Mouse (Mus musculus) liver, adult 2 months (tissue): ENCODE data around the gene Slc19a1. TPM values are rescaled to one million over a fixed set of nuclear protein-coding genes. Genes with fewer than 3 reads are reported as not detected.

Source experiments
- DNase-seq: peaks from one replicate; pipeline ENCODE4 v3.0.0-alpha.2; 2011; ENCODE audit warnings: low read depth, low spot score; ENCODE audit errors: extremely low read depth
- H3K27ac ChIP-seq: fragments of 200-500 bp; replicated peaks from 2 replicates; pipeline ENCODE4 v1.5.1; 2012; ENCODE audit warnings: low read depth, mild to moderate bottlenecking, control low read depth, inconsistent platforms, low read length; ENCODE audit not compliant: insufficient read depth
- H3K27me3 ChIP-seq: fragments of 200-500 bp; 2 replicates; pipeline ENCODE4 v1.6.1; 2012; ENCODE audit warnings: mild to moderate bottlenecking, moderate library complexity, low read length, inconsistent platforms; ENCODE audit not compliant: control insufficient read depth, insufficient read depth
- H3K36me3 ChIP-seq: fragments of 200-500 bp; 2 replicates; pipeline ENCODE4 v1.6.1; 2012; ENCODE audit warnings: low read length, inconsistent platforms; ENCODE audit not compliant: control insufficient read depth, insufficient read depth
- H3K4me1 ChIP-seq: fragments of 200-500 bp; 2 replicates; pipeline ENCODE4 v1.6.1; 2011; ENCODE audit warnings: low read length; ENCODE audit not compliant: control insufficient read depth, insufficient read depth
- H3K4me3 ChIP-seq: fragments of 200-500 bp; 2 replicates; pipeline ENCODE4 v1.5.1; 2011; ENCODE audit warnings: low read depth, mild to moderate bottlenecking, control low read depth, low read length, moderate library complexity; ENCODE audit not compliant: insufficient read depth
- H3K79me2 ChIP-seq: fragments of 200-500 bp; 2 replicates; pipeline ENCODE4 v1.6.1; 2012; ENCODE audit warnings: inconsistent platforms, mild to moderate bottlenecking, low read length, moderate library complexity; ENCODE audit not compliant: control insufficient read depth, insufficient read depth
- H3K9ac ChIP-seq: fragments of 200-500 bp; 2 replicates; pipeline ENCODE4 v1.6.1; 2012; ENCODE audit warnings: low read depth, mild to moderate bottlenecking, control low read depth, inconsistent platforms, low read length
- CTCF ChIP-seq: fragments of 200-500 bp; IDR thresholded peaks from 2 replicates; pipeline ENCODE4 v1.5.1; 2011; ENCODE audit warnings: low read depth, low read length, control low read depth
- POLR2A ChIP-seq: fragments of 200-500 bp; IDR thresholded peaks from 2 replicates; pipeline ENCODE4 v1.6.1; 2011; ENCODE audit warnings: low read length, control low read depth; ENCODE audit not compliant: insufficient read depth; ENCODE audit errors: extremely low read depth
- WGBS: fragments of 180-500 bp; shearing (Covaris S2); methylation state at CpG from one replicate; pipeline ENCODE4 v1.1.7; 2018; 5-methylcytosine and 5-hydroxymethylcytosine counted together
- polyA plus RNA-seq: library from polyadenylated mRNA; depleted of rRNA; stranded (reverse); fragments of >200 nt; gene quantifications from 2 replicates; pipeline ENCODE4 v1.2.3, GENCODE M21; 2012
- total RNA-seq: library from RNA; depleted of rRNA; stranded (reverse); fragments of >200 nt; gene quantifications from 2 replicates; pipeline ENCODE4 v1.2.3, GENCODE M21; 2014

Slc19a1 gene
- total and polyA plus RNA-seq, 2 experiments, result 2.9 to 15.9 TPM

DNA sequence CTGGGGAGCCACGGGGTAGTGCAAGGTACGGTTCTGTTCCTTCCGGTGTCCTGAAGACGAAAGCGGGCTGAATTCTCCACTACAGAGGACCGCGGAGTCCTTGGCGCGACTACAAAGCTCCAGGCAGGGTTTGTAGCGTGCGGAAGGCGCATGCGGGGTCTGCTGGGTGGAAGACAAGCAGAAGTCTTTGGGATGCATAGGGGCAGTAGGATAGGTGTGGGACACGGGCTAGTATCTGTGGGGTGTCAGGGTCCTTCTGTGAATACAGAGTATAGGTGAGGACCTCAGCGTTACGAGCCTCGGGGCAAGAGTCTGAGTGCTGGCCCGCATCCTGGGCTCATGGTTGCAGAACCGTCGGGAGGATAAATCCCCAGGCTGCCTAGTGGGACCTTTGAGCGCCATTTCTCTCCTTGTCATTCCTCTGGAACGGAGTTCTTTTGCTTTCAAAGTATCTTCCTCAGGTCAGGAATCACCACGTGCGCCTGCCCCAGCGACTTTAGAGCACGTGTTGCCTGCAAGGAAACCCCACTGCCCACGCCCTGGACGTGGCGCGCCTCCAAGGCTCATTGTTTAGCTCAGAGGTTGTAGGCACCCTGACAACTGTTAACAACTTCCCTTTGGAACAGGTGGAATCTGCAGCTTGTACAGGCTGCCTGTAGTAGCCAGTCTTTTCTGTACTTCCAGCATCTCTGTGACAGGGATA is 1.4 kb downstream of the Slc19a1 start:
- Histone ChIP-seq H3K79me2 (no peaks in the 10 kb centered on the region), H3K36me3 (no peaks in the 10 kb centered on the region), H3K4me3 (peak overlapping the region; percentile 76), H3K27ac (peak overlapping the region; percentile 37; the same call in 1 of the 2 replicates), H3K9ac (peak overlapping the region; percentile 69), H3K4me1 (peaks cover 4% of the 10 kb centered on the region; the same call in 1 of the 2 replicates), H3K27me3 (no peaks in the 10 kb centered on the region)
- TF ChIP-seq POLR2A (no peak), CTCF (no peak)
- under 1% methylated on average over 30 of the region's 30 CpGs for WGBS
- DNase-seq, result peak; percentile 39

GRCm38 (mm10) chr10:77035487-77035886 is 3.4 kb downstream of the Slc19a1 start:
- Histone ChIP-seq H3K4me1 (peaks cover 4% of the 10 kb centered on the region; the same call in 1 of the 2 replicates), H3K27ac (no peak overlapping the region), H3K79me2 (no peaks in the 10 kb centered on the region), H3K4me3 (no peak overlapping the region), H3K27me3 (no peaks in the 10 kb centered on the region), H3K36me3 (no peaks in the 10 kb centered on the region), H3K9ac (no peak overlapping the region)
- 77% methylated on average over 6 of the region's 6 CpGs for WGBS
- TF ChIP-seq POLR2A, result no peak
- TF ChIP-seq CTCF, result no peak
- no peak for DNase-seq

DNA sequence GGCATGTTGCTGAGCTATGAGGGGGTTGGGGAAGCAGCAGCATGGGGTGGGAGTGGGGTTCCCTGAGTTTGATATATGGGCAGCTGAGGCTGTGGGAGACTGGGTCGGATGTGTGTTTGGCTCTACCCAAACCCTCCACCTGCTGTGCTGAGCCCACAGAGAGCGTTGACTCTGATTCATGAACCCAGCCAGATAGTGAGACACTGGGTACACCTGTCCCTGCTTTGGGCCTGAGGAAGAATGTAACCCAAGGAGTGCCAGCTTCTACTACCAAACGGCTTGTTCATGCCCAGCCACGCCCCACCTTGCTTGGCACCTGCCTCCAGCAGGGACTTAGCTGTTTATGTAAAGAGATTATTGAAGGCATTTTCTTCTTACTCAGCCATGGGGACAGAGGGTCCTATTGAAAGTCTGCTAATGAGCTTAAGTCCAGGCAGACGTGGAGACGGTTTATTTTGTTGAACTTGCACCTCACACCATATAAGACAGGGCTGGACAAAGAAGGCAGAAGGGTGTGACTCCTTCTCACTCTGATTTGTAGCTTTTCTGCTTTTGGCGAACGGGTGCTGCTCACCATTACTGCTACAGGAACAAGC is 6.6 kb downstream of the Slc19a1 start:
- TF ChIP-seq POLR2A (no peak), CTCF (no peak)
- no peak overlapping the region for H3K27ac ChIP-seq
- 94% methylated on average over 8 of the region's 8 CpGs for WGBS
- DNase-seq, result no peak
- no peaks in the 10 kb centered on the region for H3K36me3 ChIP-seq
- H3K79me2 ChIP-seq, result no peaks in the 10 kb centered on the region
- peaks cover 1% of the 10 kb centered on the region; the same call in 1 of the 2 replicates for H3K4me1 ChIP-seq
- no peaks in the 10 kb centered on the region for H3K27me3 ChIP-seq
- H3K4me3 ChIP-seq, result no peak overlapping the region
- H3K9ac ChIP-seq, result no peak overlapping the region

GRCm38 (mm10) chr10:77048196-77048595 is 16.2 kb downstream of the Slc19a1 start:
- Histone ChIP-seq H3K9ac (no peak overlapping the region), H3K4me1 (peaks cover 2% of the 10 kb centered on the region; the same call in 1 of the 2 replicates), H3K27ac (no peak overlapping the region), H3K36me3 (peaks cover 10% of the 10 kb centered on the region; the same call in 1 of the 2 replicates), H3K27me3 (no peaks in the 10 kb centered on the region), H3K4me3 (no peak overlapping the region), H3K79me2 (no peaks in the 10 kb centered on the region)
- TF ChIP-seq CTCF, result no peak
- no peak for TF ChIP-seq POLR2A
- 29% methylated on average over 4 of the region's 4 CpGs for WGBS
- DNase-seq, result peak; percentile 77

DNA sequence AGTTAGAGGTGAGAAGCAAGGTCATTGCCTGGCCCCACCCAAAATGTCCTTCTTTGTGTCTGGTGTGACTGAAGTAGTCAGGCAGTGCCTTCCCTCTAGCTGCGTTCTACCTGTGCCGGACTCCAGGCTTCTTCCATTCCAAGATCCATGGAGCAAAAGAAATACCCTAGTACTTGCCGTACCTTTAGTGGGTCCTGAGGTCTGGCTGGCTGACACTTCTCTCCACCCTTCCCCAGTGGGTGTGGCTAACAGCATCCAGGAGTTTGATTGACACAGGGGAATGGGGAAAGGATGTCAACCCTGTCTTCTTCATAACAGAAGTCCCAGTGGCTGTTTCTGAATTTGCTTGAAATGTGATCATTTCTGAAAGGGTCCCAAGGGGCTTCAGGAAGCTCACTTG is 16.6 kb downstream of the Slc19a1 start:
- H3K36me3 ChIP-seq, result peaks cover 12% of the 10 kb centered on the region; the same call in 1 of the 2 replicates
- no peak overlapping the region for H3K4me3 ChIP-seq
- no peak overlapping the region for H3K9ac ChIP-seq
- TF ChIP-seq POLR2A (no peak), CTCF (no peak)
- H3K79me2 ChIP-seq, result no peaks in the 10 kb centered on the region
- H3K4me1 ChIP-seq, result peaks cover 2% of the 10 kb centered on the region; the same call in 1 of the 2 replicates
- DNase-seq, result no peak
- H3K27me3 ChIP-seq, result no peaks in the 10 kb centered on the region
- WGBS, result 88% methylated on average over 3 of the region's 3 CpGs
- H3K27ac ChIP-seq, result no peak overlapping the region

- 92% methylated on average over 10 of the region's 10 CpGs for WGBS
- H3K27ac ChIP-seq, result no peak overlapping the region
- no peak overlapping the region for H3K9ac ChIP-seq
- TF ChIP-seq CTCF (no peak), POLR2A (no peak)
- H3K27me3 ChIP-seq, result no peaks in the 10 kb centered on the region
- peaks cover 56% of the 10 kb centered on the region for H3K36me3 ChIP-seq
- no peaks in the 10 kb centered on the region for H3K79me2 ChIP-seq
- no peak for DNase-seq
- H3K4me1 ChIP-seq, result no peaks in the 10 kb centered on the region
- H3K4me3 ChIP-seq, result no peak overlapping the region
Observed at GRCm38 (mm10) chr10:77056768-77057167, 24.7 kb downstream of the Slc19a1 start.
